Mouse (Mus musculus) neural tube, embryonic 15.5 days (tissue): Measurements from ENCODE around the gene Gm20917. TPM values are rescaled to one million over a fixed set of nuclear protein-coding genes. Genes with fewer than 3 reads are reported as not detected.
"Not testable (repeated sequence)": the region's sequence is repeated elsewhere in the genome, so short reads cannot be mapped to it uniquely, and the experiment has no call there.

ENCODE experiments used
- ATAC-seq: fragments of 200-750 bp; cut with Nextera tagmentation; 2 replicates; pipeline ENCODE4 v1.8.0; 2017; ENCODE audit warnings: mild to moderate bottlenecking, moderate TSS enrichment, moderate library complexity; ENCODE audit not compliant: low FRiP score
- H3K27ac ChIP-seq: fragments of 300-500 bp; sonication (generic); replicated peaks from 2 replicates; pipeline ENCODE4 v1.5.1; 2015; ENCODE audit warnings: mild to moderate bottlenecking, inconsistent platforms
- H3K27me3 ChIP-seq: fragments of 300-500 bp; sonication (generic); replicated peaks from 2 replicates; pipeline ENCODE4 v1.6.1; 2015; ENCODE audit warnings: inconsistent platforms
- H3K36me3 ChIP-seq: fragments of 300-500 bp; sonication (generic); 2 replicates; pipeline ENCODE4 v1.6.1; 2015; ENCODE audit warnings: inconsistent platforms
- H3K4me1 ChIP-seq: fragments of 300-500 bp; sonication (generic); 2 replicates; pipeline ENCODE4 v1.6.1; 2015; ENCODE audit warnings: inconsistent platforms
- H3K4me2 ChIP-seq: fragments of 300-500 bp; sonication (generic); 2 replicates; pipeline ENCODE4 v1.6.1; 2015; ENCODE audit warnings: inconsistent platforms, mild to moderate bottlenecking, moderate library complexity
- H3K4me3 ChIP-seq: fragments of 300-500 bp; sonication (generic); replicated peaks from 2 replicates; pipeline ENCODE4 v1.5.1; 2015; ENCODE audit warnings: mild to moderate bottlenecking, inconsistent platforms
- H3K9ac ChIP-seq: fragments of 300-500 bp; sonication (generic); replicated peaks from 2 replicates; pipeline ENCODE4 v1.6.1; 2015; ENCODE audit warnings: mild to moderate bottlenecking, inconsistent platforms
- H3K9me3 ChIP-seq: fragments of 300-500 bp; sonication (generic); replicated peaks from 2 replicates; pipeline ENCODE4 v1.6.1; 2016; ENCODE audit warnings: inconsistent platforms
- WGBS: fragments of 180-500 bp; shearing (Covaris S2); methylation state at CpG from one replicate; pipeline ENCODE4 v1.1.7; 2015; ENCODE audit warnings: mixed read lengths; 5-methylcytosine and 5-hydroxymethylcytosine counted together
- polyA plus RNA-seq: library from polyadenylated mRNA; unstranded; fragments of >200 nt; fragmentation: Nextera tagmentation; extraction: Ambion mirVana; gene quantifications from 2 replicates; pipeline ENCODE4 v1.2.1, GENCODE M21; 2015

Gene Gm20917
- not detected in 2 replicates for polyA plus RNA-seq

DNA sequence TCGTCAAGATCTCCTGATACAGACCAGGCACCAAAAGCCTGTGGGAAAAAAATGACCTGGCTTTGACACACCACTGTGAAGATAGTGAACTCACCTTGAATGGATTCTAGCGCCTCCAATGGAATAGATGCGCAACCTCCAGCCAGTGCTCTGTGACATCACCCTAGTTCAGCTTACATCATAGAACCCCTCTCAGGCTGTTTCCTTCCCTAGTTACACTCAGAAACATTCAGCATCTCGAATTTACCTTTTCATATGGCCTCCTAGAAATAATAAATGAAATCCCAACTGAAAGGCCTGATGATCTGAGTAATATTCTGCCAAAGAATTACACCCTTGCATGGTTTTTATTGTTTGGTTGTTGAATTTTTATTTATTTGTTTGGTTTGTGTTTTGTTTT is at the start of gene Gm20917:
TSS of gene Gm20917 (minus strand) at position 101 of the 400 bp plus-strand sequence.
- H3K4me2 ChIP-seq, H3K27me3 ChIP-seq, H3K9me3 ChIP-seq, H3K9ac ChIP-seq, H3K4me1 ChIP-seq, H3K36me3 ChIP-seq, H3K4me3 ChIP-seq, ATAC-seq, H3K27ac ChIP-seq: not testable (repeated sequence)
- WGBS, result no CpG with 5 or more reads among the region's 4 CpGs

Other genes starting within 250 kb of the Gm20917 start
- not detected in 2 replicates for gene Gm20916, start 168.4 kb upstream of the Gm20917 start, polyA plus RNA-seq